Mouse (Mus musculus): Measurements from ENCODE around the gene Phgdh. TPM values are rescaled to one million over a fixed set of nuclear protein-coding genes. Genes with fewer than 3 reads are reported as not detected.
"Not testable (repeated sequence)": the region's sequence is repeated elsewhere in the genome, so short reads cannot be mapped to it uniquely, and the experiment has no call there.

Phgdh gene
- 116 and 119 TPM in 2 replicates for polyA plus RNA-seq (2014; fragmentation: Nextera tagmentation; extraction: Ambion mirVana)

DNA sequence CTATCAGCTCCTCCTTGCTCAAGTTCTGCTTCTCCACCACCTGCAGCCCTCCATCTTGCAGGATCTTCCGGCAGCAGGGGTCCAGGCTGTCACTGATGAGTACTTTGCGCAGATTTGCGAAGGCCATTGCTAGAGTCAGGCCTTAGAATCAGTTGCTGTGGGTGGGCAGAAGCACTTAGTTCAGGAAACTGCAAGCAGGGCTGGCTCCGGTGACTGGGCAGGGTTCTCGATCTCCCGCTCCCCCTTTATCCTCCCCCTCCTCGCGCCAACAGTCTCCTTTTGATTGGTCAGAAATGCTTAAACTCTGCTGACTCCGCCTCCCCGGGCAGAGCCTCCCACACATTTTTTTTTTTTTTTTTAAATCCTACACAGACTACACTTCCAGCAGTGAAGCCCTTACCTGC is at the start of gene Phgdh:
Gene Phgdh, minus strand, starts transcription at position 285 of the 404 bp plus-strand sequence.
- H3K27me3 ChIP-seq (ENCODE audit: control insufficient read depth, insufficient read depth, low read length); H3K4me1 ChIP-seq (ENCODE audit: control insufficient read depth, insufficient read depth, low read length); H3K9me3 ChIP-seq (replicated peaks; ENCODE audit: control insufficient read depth, low read length); H3K36me3 ChIP-seq (ENCODE audit: control insufficient read depth, insufficient read depth, low read length): not testable (repeated sequence)
- WGBS (ENCODE audit: insufficient replicate concordance), result 1% methylated on average over 10 of the region's 10 CpGs
- 0 out of 2 replicates have a peak within 1 kb of the TSS, but pooled peaks have one; percentile 35 for H3K27ac ChIP-seq (ENCODE audit: low read depth, low read length)
- H3K4me2 ChIP-seq, result peak within 1 kb of the TSS; percentile 99
- H3K9ac ChIP-seq (ENCODE audit: low read depth, low read length), result peak within 1 kb of the TSS; percentile 77
- H3K4me3 ChIP-seq (ENCODE audit: low read depth, low read length), result peak within 1 kb of the TSS; percentile 67
- peak; percentile 72 for ATAC-seq (replicated peaks; ENCODE audit: insufficient number of reproducible peaks, low FRiP score, low TSS enrichment)

DNA sequence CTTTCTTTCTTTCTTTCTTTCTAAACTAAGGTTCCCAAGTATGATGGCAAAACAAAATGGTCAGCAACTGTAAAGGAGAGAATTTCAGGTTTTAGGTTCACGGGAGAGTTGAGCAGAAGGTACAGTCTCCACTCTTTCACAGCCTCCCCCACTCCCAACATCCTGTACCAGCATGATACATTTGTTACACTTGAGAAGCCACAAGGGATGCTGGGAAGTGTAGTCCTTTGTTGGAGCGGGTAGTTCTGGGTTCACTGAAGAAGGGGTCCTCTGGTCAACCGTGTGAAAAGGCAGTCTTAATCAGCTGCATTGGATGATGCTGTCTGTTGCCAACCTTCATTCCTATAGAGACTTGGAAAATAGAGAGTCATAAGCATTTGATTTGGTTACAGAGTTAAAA is 49.5 kb upstream of the Phgdh start:
- H3K4me2 ChIP-seq, result no peak overlapping the region; the same call in 1 of the 2 replicates
- no peak overlapping the region for H3K27ac ChIP-seq (ENCODE audit: low read depth, low read length)
- no peaks in the 10 kb centered on the region for H3K36me3 ChIP-seq (ENCODE audit: control insufficient read depth, insufficient read depth, low read length)
- no peaks in the 10 kb centered on the region for H3K27me3 ChIP-seq (ENCODE audit: control insufficient read depth, insufficient read depth, low read length)
- H3K9ac ChIP-seq (ENCODE audit: low read depth, low read length), result no peak overlapping the region
- H3K4me3 ChIP-seq (ENCODE audit: low read depth, low read length), result no peak overlapping the region
- ATAC-seq (replicated peaks; ENCODE audit: insufficient number of reproducible peaks, low FRiP score, low TSS enrichment), result no peak
- H3K4me1 ChIP-seq (ENCODE audit: control insufficient read depth, insufficient read depth, low read length), result peaks cover 22% of the 10 kb centered on the region
- H3K9me3 ChIP-seq (replicated peaks; ENCODE audit: control insufficient read depth, low read length), result no peaks in the 10 kb centered on the region
- WGBS (ENCODE audit: insufficient replicate concordance), result 57% methylated on average over 3 of the region's 3 CpGs

DNA sequence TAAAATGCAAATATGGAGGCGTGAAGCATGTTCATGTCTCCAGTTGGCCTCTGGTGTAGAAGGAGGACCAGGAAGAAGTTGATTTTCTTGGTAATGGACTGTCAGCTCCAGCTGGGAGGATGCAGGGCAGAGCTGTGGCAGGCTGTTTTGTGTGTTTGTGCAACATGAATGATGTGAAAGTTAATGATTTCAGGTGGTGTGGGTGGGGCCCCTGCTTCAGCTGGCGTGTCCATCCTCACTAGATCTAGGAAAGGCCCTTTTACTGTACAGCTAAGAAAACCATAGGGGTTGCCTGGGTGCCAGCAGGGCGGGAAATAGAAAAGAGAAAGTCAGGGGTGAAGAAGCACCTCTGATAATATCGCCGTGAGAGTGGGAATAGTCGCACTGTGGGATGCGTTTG is 48.0 kb upstream of the Phgdh start:
- H3K27ac ChIP-seq (ENCODE audit: low read depth, low read length), result no peak overlapping the region

DNA sequence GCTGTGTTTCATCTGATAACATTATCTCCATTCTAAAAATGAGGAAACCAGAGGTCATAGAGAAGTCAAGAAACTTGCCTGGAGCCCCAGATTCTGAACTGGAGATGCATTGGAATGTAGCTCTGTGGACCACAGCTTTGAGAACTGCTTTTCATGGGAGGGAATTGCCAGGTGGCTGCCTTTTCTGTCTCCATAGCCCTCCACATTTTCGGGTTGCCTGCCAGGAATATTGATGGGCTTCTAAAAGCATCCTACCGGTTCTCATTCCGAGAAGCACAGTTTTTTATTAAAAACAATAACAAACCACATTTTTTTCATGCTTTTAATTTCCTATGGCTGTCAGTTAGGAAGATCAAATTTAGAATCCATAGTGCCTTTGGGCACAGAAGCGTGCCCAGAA is 47.3 kb upstream of the Phgdh start:
- H3K9me3 ChIP-seq (replicated peaks; ENCODE audit: control insufficient read depth, low read length), result no peaks in the 10 kb centered on the region
- no peak overlapping the region for H3K27ac ChIP-seq (ENCODE audit: low read depth, low read length)
- no peak overlapping the region for H3K4me2 ChIP-seq
- no peak for ATAC-seq (replicated peaks; ENCODE audit: insufficient number of reproducible peaks, low FRiP score, low TSS enrichment)
- no peaks in the 10 kb centered on the region for H3K27me3 ChIP-seq (ENCODE audit: control insufficient read depth, insufficient read depth, low read length)
- H3K9ac ChIP-seq (ENCODE audit: low read depth, low read length), result no peak overlapping the region
- no peak overlapping the region for H3K4me3 ChIP-seq (ENCODE audit: low read depth, low read length)
- 72% methylated on average over 4 of the region's 4 CpGs for WGBS (ENCODE audit: insufficient replicate concordance)
- peaks cover 29% of the 10 kb centered on the region for H3K4me1 ChIP-seq (ENCODE audit: control insufficient read depth, insufficient read depth, low read length)
- H3K36me3 ChIP-seq (ENCODE audit: control insufficient read depth, insufficient read depth, low read length), result no peaks in the 10 kb centered on the region

More for the DNA sequence above, 48.0 kb upstream of the Phgdh start:
- H3K4me3 ChIP-seq (ENCODE audit: low read depth, low read length), result no peak overlapping the region
- H3K27me3 ChIP-seq (ENCODE audit: control insufficient read depth, insufficient read depth, low read length), result no peaks in the 10 kb centered on the region
- no peaks in the 10 kb centered on the region for H3K9me3 ChIP-seq (replicated peaks; ENCODE audit: control insufficient read depth, low read length)
- H3K36me3 ChIP-seq (ENCODE audit: control insufficient read depth, insufficient read depth, low read length), result no peaks in the 10 kb centered on the region
- H3K9ac ChIP-seq (ENCODE audit: low read depth, low read length), result no peak overlapping the region
- no peak for ATAC-seq (replicated peaks; ENCODE audit: insufficient number of reproducible peaks, low FRiP score, low TSS enrichment)
- no peak overlapping the region for H3K4me2 ChIP-seq
- peaks cover 29% of the 10 kb centered on the region for H3K4me1 ChIP-seq (ENCODE audit: control insufficient read depth, insufficient read depth, low read length)
- WGBS (ENCODE audit: insufficient replicate concordance), result 83% methylated on average over 7 of the region's 7 CpGs

DNA sequence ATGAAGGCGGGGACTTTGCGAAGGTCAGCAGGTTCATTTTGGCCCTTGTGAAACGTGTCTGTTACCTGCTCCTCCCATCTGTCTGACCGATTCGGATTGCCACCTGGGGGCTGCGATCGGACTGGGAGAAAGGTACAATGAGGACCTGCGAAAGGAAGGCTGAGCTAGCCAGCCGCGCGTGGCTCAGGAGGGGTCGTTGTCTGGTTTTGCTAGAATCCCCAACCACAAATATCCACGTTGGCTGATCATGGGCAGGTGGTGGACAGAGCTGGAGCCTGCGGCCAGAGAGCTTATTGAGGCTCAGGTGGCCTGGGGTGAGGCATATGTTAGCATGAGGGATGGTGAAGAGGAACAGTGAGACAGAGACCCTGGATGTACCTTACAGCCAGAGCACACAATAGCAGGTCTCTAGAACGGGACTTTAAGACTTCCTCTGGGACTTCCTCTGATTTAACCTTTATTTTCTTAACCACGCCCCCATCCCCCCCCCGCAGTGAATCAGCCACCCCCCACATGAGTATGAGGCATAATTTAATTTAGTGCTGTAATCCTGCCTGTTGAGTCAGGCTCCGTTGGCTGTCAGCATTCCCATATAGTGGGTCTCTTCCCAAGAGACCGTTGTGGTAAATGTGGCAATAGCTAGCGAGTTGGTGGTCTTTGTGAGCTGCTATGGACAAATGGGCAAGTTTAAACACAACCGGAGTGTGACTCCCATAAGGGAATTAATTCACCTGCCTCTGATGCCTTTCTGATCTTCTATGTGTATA is 43.4 kb upstream of the Phgdh start:
- Histone ChIP-seq H3K4me1 (ENCODE audit: control insufficient read depth, insufficient read depth, low read length) (peaks cover 18% of the 10 kb centered on the region), H3K9me3 (replicated peaks; ENCODE audit: control insufficient read depth, low read length) (no peaks in the 10 kb centered on the region), H3K36me3 (ENCODE audit: control insufficient read depth, insufficient read depth, low read length) (no peaks in the 10 kb centered on the region), H3K27ac (ENCODE audit: low read depth, low read length) (peak overlapping the region; percentile 77), H3K9ac (ENCODE audit: low read depth, low read length) (peak overlapping the region; percentile 92), H3K27me3 (ENCODE audit: control insufficient read depth, insufficient read depth, low read length) (no peaks in the 10 kb centered on the region), H3K4me3 (ENCODE audit: low read depth, low read length) (peak overlapping the region; percentile 94), H3K4me2 (peak overlapping the region; percentile 91)
- peak; percentile 47; the same call in 1 of the 2 replicates for ATAC-seq (replicated peaks; ENCODE audit: insufficient number of reproducible peaks, low FRiP score, low TSS enrichment)
- WGBS (ENCODE audit: insufficient replicate concordance), result 10% methylated on average over 21 of the region's 21 CpGs

DNA sequence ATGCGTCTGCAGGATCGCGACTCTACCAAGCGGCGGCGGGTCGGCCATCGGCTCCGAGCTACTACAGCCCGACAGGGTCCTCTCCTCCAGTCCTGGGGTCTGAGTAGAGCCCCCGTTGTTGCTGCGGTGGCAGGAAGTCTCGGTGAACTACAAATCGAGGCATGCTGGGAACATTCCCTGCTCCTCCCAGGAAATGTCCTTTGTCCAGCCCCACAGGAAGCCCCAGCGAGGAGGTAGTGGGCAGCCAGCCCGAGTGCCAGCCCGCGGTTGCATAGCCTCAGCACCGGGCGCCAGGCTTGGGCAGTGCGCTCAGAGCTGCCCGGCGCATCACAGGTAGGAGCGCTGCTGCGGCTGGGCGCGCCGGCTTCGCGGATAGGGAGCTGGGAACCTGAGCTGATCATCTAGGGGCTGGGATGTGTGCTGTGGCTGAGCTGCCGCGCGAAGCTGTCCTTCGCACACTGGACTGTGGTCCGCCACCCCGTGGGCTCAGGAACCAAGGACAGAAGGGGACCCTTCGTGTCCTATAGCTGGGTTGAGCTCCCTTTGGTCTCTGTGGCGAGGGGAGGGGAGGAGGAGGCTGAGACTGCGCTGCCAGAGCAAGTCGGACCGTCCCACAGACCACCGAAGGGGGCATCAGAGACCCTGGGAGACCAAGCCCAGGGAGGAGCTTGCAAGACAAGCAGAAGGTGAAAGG is 42.6 kb upstream of the Phgdh start, which contains the start of gene Zfp697:
Gene Zfp697, plus strand, starts transcription at position 216 of the 694 bp plus-strand sequence.
- peak; percentile 77 for ATAC-seq (replicated peaks; ENCODE audit: insufficient number of reproducible peaks, low FRiP score, low TSS enrichment)

DNA sequence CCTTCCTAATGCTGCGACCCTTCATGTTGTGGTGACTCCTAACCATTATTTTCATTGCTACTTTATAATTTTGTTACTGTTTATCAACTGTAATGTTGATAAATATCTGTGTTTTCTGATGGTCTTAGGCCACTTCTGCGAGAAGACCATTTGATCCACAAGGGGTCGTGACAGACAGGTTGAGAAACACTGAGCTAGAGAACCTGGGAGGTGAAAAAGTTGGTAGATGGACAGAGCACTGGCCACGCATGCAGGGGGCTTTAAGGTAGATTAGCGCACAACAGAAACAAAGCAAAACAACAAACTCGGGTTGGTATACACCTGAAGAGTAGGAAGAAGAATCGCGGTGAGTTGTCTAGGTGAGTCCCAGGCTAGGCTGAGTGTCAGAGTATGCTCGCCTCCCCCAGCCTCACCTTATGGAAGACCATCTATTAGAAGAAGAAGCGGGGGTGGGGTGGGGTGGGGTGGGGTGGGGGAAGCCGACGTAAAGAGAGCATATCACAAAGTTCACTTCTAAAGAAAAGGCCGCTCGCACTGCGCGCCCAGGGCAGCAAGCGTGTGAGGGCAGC is 42.0 kb upstream of the Phgdh start:
- 8% methylated on average over 17 of the region's 17 CpGs for WGBS (ENCODE audit: insufficient replicate concordance)
- Histone ChIP-seq H3K27me3 (ENCODE audit: control insufficient read depth, insufficient read depth, low read length) (no peaks in the 10 kb centered on the region), H3K9me3 (replicated peaks; ENCODE audit: control insufficient read depth, low read length) (no peaks in the 10 kb centered on the region), H3K4me3 (ENCODE audit: low read depth, low read length) (peak overlapping the region; percentile 94), H3K9ac (ENCODE audit: low read depth, low read length) (peak overlapping the region; percentile 92), H3K4me2 (peak overlapping the region; percentile 91), H3K4me1 (ENCODE audit: control insufficient read depth, insufficient read depth, low read length) (peaks cover 12% of the 10 kb centered on the region), H3K27ac (ENCODE audit: low read depth, low read length) (0 out of 2 replicates have a peak overlapping the region, but pooled peaks have one; percentile 77), H3K36me3 (ENCODE audit: control insufficient read depth, insufficient read depth, low read length) (no peaks in the 10 kb centered on the region)
- ATAC-seq (replicated peaks; ENCODE audit: insufficient number of reproducible peaks, low FRiP score, low TSS enrichment), result peak; percentile 8; the same call in 1 of the 2 replicates

More for the DNA sequence above, 42.6 kb upstream of the Phgdh start, which contains the start of gene Zfp697:
- Histone ChIP-seq H3K27me3 (ENCODE audit: control insufficient read depth, insufficient read depth, low read length) (no peaks in the 10 kb centered on the region), H3K4me3 (ENCODE audit: low read depth, low read length) (peak within 1 kb of the TSS; percentile 94), H3K4me1 (ENCODE audit: control insufficient read depth, insufficient read depth, low read length) (peaks cover 16% of the 10 kb centered on the region), H3K27ac (ENCODE audit: low read depth, low read length) (peak within 1 kb of the TSS; percentile 77), H3K36me3 (ENCODE audit: control insufficient read depth, insufficient read depth, low read length) (no peaks in the 10 kb centered on the region), H3K9ac (ENCODE audit: low read depth, low read length) (peak within 1 kb of the TSS; percentile 92), H3K4me2 (peak within 1 kb of the TSS; percentile 91), H3K9me3 (replicated peaks; ENCODE audit: control insufficient read depth, low read length) (no peaks in the 10 kb centered on the region)
- under 1% methylated on average over 42 of the region's 42 CpGs for WGBS (ENCODE audit: insufficient replicate concordance)

DNA sequence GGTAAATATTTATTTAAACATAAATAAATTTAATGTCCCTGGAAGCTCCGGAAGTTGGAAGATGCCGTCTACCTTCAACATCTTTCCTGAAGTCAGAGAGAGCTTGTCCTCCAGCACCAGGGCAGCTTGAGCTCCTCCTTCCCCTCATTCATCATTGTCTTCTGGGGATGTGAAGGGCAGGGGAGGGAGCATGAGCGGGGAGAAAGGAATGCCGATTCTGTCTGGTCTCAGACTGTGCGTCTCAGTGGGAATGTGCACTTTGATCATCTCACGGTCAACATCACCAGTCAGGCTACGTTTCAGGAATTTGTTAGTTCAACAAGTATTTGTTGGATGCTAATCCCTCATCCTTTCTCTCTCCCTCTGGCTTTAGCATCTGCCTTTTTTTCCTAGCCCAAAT is 39.4 kb upstream of the Phgdh start:
- no peak for ATAC-seq (replicated peaks; ENCODE audit: insufficient number of reproducible peaks, low FRiP score, low TSS enrichment)
- H3K4me1 ChIP-seq (ENCODE audit: control insufficient read depth, insufficient read depth, low read length), result peaks cover 14% of the 10 kb centered on the region
- H3K9me3 ChIP-seq (replicated peaks; ENCODE audit: control insufficient read depth, low read length), result no peaks in the 10 kb centered on the region
- H3K27ac ChIP-seq (ENCODE audit: low read depth, low read length), result no peak overlapping the region
- H3K27me3 ChIP-seq (ENCODE audit: control insufficient read depth, insufficient read depth, low read length), result no peaks in the 10 kb centered on the region
- no peak overlapping the region for H3K9ac ChIP-seq (ENCODE audit: low read depth, low read length)
- no peak overlapping the region for H3K4me2 ChIP-seq
- H3K36me3 ChIP-seq (ENCODE audit: control insufficient read depth, insufficient read depth, low read length), result no peaks in the 10 kb centered on the region
- no peak overlapping the region for H3K4me3 ChIP-seq (ENCODE audit: low read depth, low read length)
- 21% methylated on average over 7 of the region's 7 CpGs for WGBS (ENCODE audit: insufficient replicate concordance)

Data from heart, embryonic 11.5 days (tissue).